Mouse (Mus musculus) neutrophil, adult 5-6 weeks (primary cell): ENCODE results near the gene Cep63. TPM values are rescaled to one million over a fixed set of nuclear protein-coding genes. Genes with fewer than 3 reads are reported as not detected.

Experiments
- ATAC-seq: fragments of 151-379, 151-347 bp; 2 replicates; pipeline ENCODE4 v1.8.0; 2017; ENCODE audit warnings: mild to moderate bottlenecking, moderate TSS enrichment; ENCODE audit not compliant: insufficient number of reproducible peaks, poor library complexity, low FRiP score, severe bottlenecking; ENCODE audit errors: extremely low read depth
- total RNA-seq: library from RNA; stranded (forward); fragments of 200-1000 nt; gene quantifications from 2 replicates; pipeline ENCODE4 v1.2.3, GENCODE M21; 2017

The Cep63 gene
- total RNA-seq, 1 experiment from 2014 or later, result 59.2 TPM

GRCm38 (mm10) chr9:102632923-102633537 lies 6.7 kb upstream of the Cep63 start:
- ATAC-seq, result peak; percentile 80

- no peak for ATAC-seq
Observed at GRCm38 (mm10) chr9:102632173-102632572, 5.8 kb upstream of the Cep63 start.

GRCm38 (mm10) chr9:102631589-102632147 lies 5.3 kb upstream of the Cep63 start:
- ATAC-seq, result no peak

GRCm38 (mm10) chr9:102629052-102629451 lies 2.7 kb upstream of the Cep63 start:
- ATAC-seq, result no peak

GRCm38 (mm10) chr9:102627442-102627841 lies 1.1 kb upstream of the Cep63 start:
- no peak for ATAC-seq

- no peak for ATAC-seq
Observed at GRCm38 (mm10) chr9:102626839-102627225, 498 bp upstream of the Cep63 start.

GRCm38 (mm10) chr9:102625401-102625982 lies 842 bp downstream of the Cep63 start:
- no peak for ATAC-seq

GRCm38 (mm10) chr9:102623581-102623980 lies 2.8 kb downstream of the Cep63 start:
- no peak for ATAC-seq

- ATAC-seq, result no peak
Observed at GRCm38 (mm10) chr9:102622876-102623275, 3.5 kb downstream of the Cep63 start.

- ATAC-seq, result peak; percentile 40; the same call in 1 of the 2 replicates
Observed at GRCm38 (mm10) chr9:102622192-102622857, 4.0 kb downstream of the Cep63 start.

GRCm38 (mm10) chr9:102621385-102621784 lies 4.9 kb downstream of the Cep63 start:
- no peak for ATAC-seq

- no peak for ATAC-seq
Observed at GRCm38 (mm10) chr9:102616267-102616666, 10.1 kb downstream of the Cep63 start.

GRCm38 (mm10) chr9:102615071-102615470 lies 11.3 kb downstream of the Cep63 start:
- no peak for ATAC-seq

GRCm38 (mm10) chr9:102609221-102609620 lies 17.1 kb downstream of the Cep63 start:
- ATAC-seq, result no peak

- no peak for ATAC-seq
Observed at GRCm38 (mm10) chr9:102607471-102607870, 18.9 kb downstream of the Cep63 start.

- ATAC-seq, result no peak
Observed at GRCm38 (mm10) chr9:102605162-102605561, 21.2 kb downstream of the Cep63 start.

GRCm38 (mm10) chr9:102601666-102602065 lies 24.7 kb downstream of the Cep63 start:
- no peak for ATAC-seq

GRCm38 (mm10) chr9:102601187-102601586 lies 25.1 kb downstream of the Cep63 start:
- no peak for ATAC-seq

GRCm38 (mm10) chr9:102595662-102596436 lies 30.5 kb downstream of the Cep63 start:
- no peak for ATAC-seq
